ENCODE assay signal across 34 mouse cellular contexts in the genomic region with DNA sequence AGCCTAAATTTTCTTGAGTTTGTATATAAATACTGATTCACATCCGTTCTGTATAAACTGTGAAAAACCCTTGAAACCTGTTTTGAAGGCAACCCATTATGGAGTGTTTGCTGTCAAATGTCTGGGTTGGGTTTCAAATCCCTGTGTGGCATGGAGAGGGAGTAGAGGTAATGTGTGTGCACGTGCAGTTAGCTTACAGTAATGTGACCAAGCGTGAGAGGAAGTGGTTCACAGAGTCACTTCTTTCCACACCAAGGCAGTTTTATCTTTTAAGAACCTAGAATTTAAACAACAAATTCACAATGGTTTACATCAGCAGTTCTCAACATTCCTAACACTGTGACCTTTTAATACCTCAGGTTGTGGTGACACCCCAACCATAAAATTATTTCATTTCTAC.
DNase-seq lines count a peak whose midpoint lies in the region; ATAC-seq and TF ChIP-seq lines count a peak whose summit lies in the region.
"Had no signal": no experiment of that assay in that cellular context is flagged by ENCODE, and none has a peak within 500 bp of the region (broad histone marks: within the 10 kb centered on the region; RNA-seq: fewer than 3 reads in every experiment).

No protein-coding gene starts in this region.

- DNase-seq in lung, embryonic 14.5 days = peak; percentile 50
- DNase-seq in lung, adult 2 months = no peak
- peak; percentile 26 for DNase-seq in CD4-positive helper T cell, adult 2 months (ENCODE audit: low read depth, low spot score)
- DNase-seq in gastrocnemius, postnatal 14 days = no peak
- DNase-seq in right cerebral cortex, postnatal 4 days = no peak
- DNase-seq: adrenal gland, postnatal 14 days; cerebellum, adult 18-20 months; cerebellum, postnatal 14 days; gastrocnemius, postnatal 25 days; heart, adult 18-20 months; heart, postnatal 4 days; kidney, adult 18-20 months; kidney, postnatal 25 days; lung, postnatal 14 days; midbrain, embryonic 14.5 days; right cerebral cortex, postnatal 25 days; thymus, adult 18-20 months; thymus, postnatal 4 days had no signal

- H3K27ac ChIP-seq in lung, embryonic 14.5 days (ENCODE audit: low read depth) = no peak overlapping the region; the same call in 1 of the 2 replicates
- peak overlapping the region; percentile 28 for H3K27ac ChIP-seq in bone marrow macrophage, adult 2 months (ENCODE audit: insufficient read depth, low read depth, low read length)
- H3K27ac ChIP-seq: embryonic facial prominence, embryonic 10.5 days; embryonic facial prominence, embryonic 15.5 days; forebrain, embryonic 13.5 days; hindbrain, embryonic 13.5 days; kidney, embryonic 15.5 days; layer of hippocampus, adult 2 months; left cerebral cortex, adult 2 months; limb, embryonic 12.5 days; liver, embryonic 15.5 days; neural tube, embryonic 15.5 days; stomach, postnatal 0 days had no signal

- H3K9me3 ChIP-seq in lung, embryonic 14.5 days (ENCODE audit: low read depth, low read length) = no peaks in the 10 kb centered on the region
- H3K9me3 ChIP-seq: embryonic facial prominence, embryonic 10.5 days; forebrain, embryonic 13.5 days; hindbrain, embryonic 13.5 days; kidney, embryonic 15.5 days; limb, embryonic 12.5 days; liver, embryonic 15.5 days; megakaryocyte, embryonic 14.5 days; neural tube, embryonic 15.5 days had no signal

- intact Hi-C loops in gastrocnemius, postnatal 14 days (cut with DNase I; ENCODE audit: low total_unique reads) = no loop called here

- no peak for TF ChIP-seq POLR2A in lung, adult 2 months (IDR thresholded peaks at IDR 0.05; ENCODE audit: borderline replicate concordance, extremely low read depth, low read depth, low read length)
- no peak for TF ChIP-seq POLR2A in bone marrow macrophage, adult 2 months (IDR thresholded peaks at IDR 0.05; ENCODE audit: borderline replicate concordance, low read depth, low read length)

- H3K4me2 ChIP-seq in lung, embryonic 14.5 days = no peak overlapping the region
- H3K4me2 ChIP-seq: embryonic facial prominence, embryonic 15.5 days; forebrain, embryonic 13.5 days; heart, embryonic 11.5 days; hindbrain, embryonic 13.5 days; kidney, embryonic 15.5 days; limb, embryonic 12.5 days; liver, embryonic 15.5 days; neural tube, embryonic 15.5 days had no signal

- no peak overlapping the region for H3K4me3 ChIP-seq in lung, embryonic 14.5 days (ENCODE audit: low read depth, low read length)
- H3K4me3 ChIP-seq in lung, adult 2 months (replicated peaks; ENCODE audit: extremely low read depth, low read depth, low read length) = no peak overlapping the region
- H3K4me3 ChIP-seq in bone marrow macrophage, adult 2 months (ENCODE audit: insufficient read depth, low read length) = no peak overlapping the region
- H3K4me3 ChIP-seq: embryonic facial prominence, embryonic 10.5 days; embryonic facial prominence, embryonic 15.5 days; forebrain, embryonic 13.5 days; hindbrain, embryonic 13.5 days; kidney, embryonic 15.5 days; layer of hippocampus, adult 2 months; left cerebral cortex, adult 2 months; limb, embryonic 12.5 days; liver, embryonic 15.5 days; megakaryocyte, embryonic 14.5 days; neural tube, embryonic 15.5 days had no signal

- no peaks in the 10 kb centered on the region for H3K27me3 ChIP-seq in lung, embryonic 14.5 days (ENCODE audit: insufficient read depth, low read length)
- H3K27me3 ChIP-seq: CH12.LX; embryonic facial prominence, embryonic 15.5 days; forebrain, embryonic 13.5 days; hindbrain, embryonic 13.5 days; kidney, embryonic 15.5 days; limb, embryonic 12.5 days; liver, embryonic 15.5 days; megakaryocyte, embryonic 14.5 days; neural tube, embryonic 15.5 days had no signal

- TF ChIP-seq CTCF in lung, embryonic 14.5 days (IDR thresholded peaks at IDR 0.05; ENCODE audit: low read depth) = no peak
- no peak for TF ChIP-seq CTCF in lung, adult 2 months (IDR thresholded peaks at IDR 0.05; ENCODE audit: insufficient read depth, low read length)
- no peak for TF ChIP-seq CTCF in bone marrow macrophage, adult 2 months (IDR thresholded peaks at IDR 0.05; ENCODE audit: low read depth, low read length)

- WGBS in lung, embryonic 14.5 days = 26% methylated on average over 3 of the region's 3 CpGs
- WGBS in lung, adult 2 months = 64% methylated on average over 3 of the region's 3 CpGs

- peak; percentile 55; the same call in 1 of the 2 replicates for ATAC-seq in lung, embryonic 14.5 days (ENCODE audit: insufficient read depth)
- peak; percentile 55; the same call in 1 of the 2 replicates for ATAC-seq in megakaryocyte progenitor cell, adult 5-6 weeks (replicated peaks; ENCODE audit: poor library complexity)
- ATAC-seq: forebrain, embryonic 13.5 days had no signal

- H3K4me1 ChIP-seq in lung, embryonic 14.5 days (ENCODE audit: insufficient read depth) = 0 out of 2 replicates have a peak, but pooled peaks cover 3% of the 10 kb centered on the region
- no peaks in the 10 kb centered on the region; the same call in 1 of the 2 replicates for H3K4me1 ChIP-seq in lung, adult 2 months (ENCODE audit: control insufficient read depth, insufficient read depth, low read length)
- H3K4me1 ChIP-seq in bone marrow macrophage, adult 2 months (ENCODE audit: control insufficient read depth, insufficient read depth, low read length) = peaks cover 6% of the 10 kb centered on the region
- H3K4me1 ChIP-seq: embryonic facial prominence, embryonic 10.5 days; embryonic facial prominence, embryonic 15.5 days; forebrain, embryonic 13.5 days; hindbrain, embryonic 13.5 days; kidney, embryonic 15.5 days; limb, embryonic 12.5 days; liver, embryonic 15.5 days; megakaryocyte, embryonic 14.5 days; neural tube, embryonic 15.5 days had no signal

- no peaks in the 10 kb centered on the region for H3K36me3 ChIP-seq in lung, embryonic 14.5 days (ENCODE audit: insufficient read depth)
- H3K36me3 ChIP-seq: embryonic facial prominence, embryonic 10.5 days; embryonic facial prominence, embryonic 15.5 days; hindbrain, embryonic 13.5 days; kidney, embryonic 15.5 days; limb, embryonic 12.5 days; liver, embryonic 15.5 days; neural tube, embryonic 15.5 days had no signal

- H3K9ac ChIP-seq in lung, embryonic 14.5 days = no peak overlapping the region
- H3K9ac ChIP-seq: embryonic facial prominence, embryonic 15.5 days; forebrain, embryonic 13.5 days; hindbrain, embryonic 13.5 days; kidney, embryonic 15.5 days; limb, embryonic 12.5 days; liver, embryonic 15.5 days; neural tube, embryonic 15.5 days had no signal

Comparison
In these comparisons a context has a peak if more than half of its experiments do, and no peak if none do; other contexts are left out.
1. DNase-seq: peak in lung, embryonic 14.5 days (single experiment) and CD4-positive helper T cell, adult 2 months (single experiment); none in lung, adult 2 months (single experiment), gastrocnemius, postnatal 14 days (single experiment) and right cerebral cortex, postnatal 4 days (single experiment).